Mouse (Mus musculus) kidney, embryonic 14.5 days (tissue): ENCODE measurements around the gene Cabp7. TPM values are rescaled to one million over a fixed set of nuclear protein-coding genes. Genes with fewer than 3 reads are reported as not detected.
"Not testable (repeated sequence)": the region's sequence is repeated elsewhere in the genome, so short reads cannot be mapped to it uniquely, and the experiment has no call there.

ENCODE experiments used
- ATAC-seq: fragments of 200-750 bp; cut with Nextera tagmentation; 2 replicates; pipeline ENCODE4 v1.8.0; 2017; ENCODE audit warnings: moderate number of reproducible peaks, mild to moderate bottlenecking, moderate TSS enrichment, moderate library complexity; ENCODE audit not compliant: low FRiP score, low TSS enrichment
- H3K27ac ChIP-seq: fragments of 300-500 bp; sonication (generic); 2 replicates; pipeline ENCODE4 v1.5.1; 2014; ENCODE audit warnings: low read depth, mild to moderate bottlenecking, low read length, moderate library complexity, mixed read lengths
- H3K27me3 ChIP-seq: fragments of 300-500 bp; sonication (generic); 2 replicates; pipeline ENCODE4 v1.6.1; 2014; ENCODE audit warnings: mild to moderate bottlenecking, low read length; ENCODE audit not compliant: control insufficient read depth, insufficient read depth
- H3K36me3 ChIP-seq: fragments of 300-500 bp; sonication (generic); 2 replicates; pipeline ENCODE4 v1.6.1; 2014; ENCODE audit warnings: low read length, mixed read lengths; ENCODE audit not compliant: control insufficient read depth, insufficient read depth
- H3K4me1 ChIP-seq: fragments of 300-500 bp; sonication (generic); 2 replicates; pipeline ENCODE4 v1.6.1; 2014; ENCODE audit warnings: low read length, mixed read lengths; ENCODE audit not compliant: control insufficient read depth, insufficient read depth
- H3K4me2 ChIP-seq: fragments of 300-500 bp; sonication (generic); replicated peaks from 2 replicates; pipeline ENCODE4 v1.6.1; 2014; ENCODE audit warnings: low read depth, mild to moderate bottlenecking, low read length
- H3K4me3 ChIP-seq: fragments of 300-500 bp; sonication (generic); 2 replicates; pipeline ENCODE4 v1.5.1; 2014; ENCODE audit warnings: mild to moderate bottlenecking, low read length
- H3K9ac ChIP-seq: fragments of 300-500 bp; sonication (generic); 2 replicates; pipeline ENCODE4 v1.6.1; 2014; ENCODE audit warnings: low read depth, mild to moderate bottlenecking, low read length, moderate library complexity
- H3K9me3 ChIP-seq: fragments of 300-500 bp; sonication (generic); 2 replicates; pipeline ENCODE4 v1.6.1; 2016; ENCODE audit warnings: low read length; ENCODE audit not compliant: control insufficient read depth
- WGBS: fragments of 180-500 bp; shearing (Covaris S2); extraction: QIAGEN DNeasy Blood & Tissue Kit; methylation state at CpG from one replicate; pipeline ENCODE4 v1.1.7; 2014; 5-methylcytosine and 5-hydroxymethylcytosine counted together
- polyA plus RNA-seq: library from polyadenylated mRNA; unstranded; fragments of >200 nt; fragmentation: Nextera tagmentation; extraction: Ambion mirVana; gene quantifications from 2 replicates; pipeline ENCODE4 v1.2.1, GENCODE M21; 2014

The Cabp7 gene
- polyA plus RNA-seq, 1 experiment from 2014 or later = not detected

DNA sequence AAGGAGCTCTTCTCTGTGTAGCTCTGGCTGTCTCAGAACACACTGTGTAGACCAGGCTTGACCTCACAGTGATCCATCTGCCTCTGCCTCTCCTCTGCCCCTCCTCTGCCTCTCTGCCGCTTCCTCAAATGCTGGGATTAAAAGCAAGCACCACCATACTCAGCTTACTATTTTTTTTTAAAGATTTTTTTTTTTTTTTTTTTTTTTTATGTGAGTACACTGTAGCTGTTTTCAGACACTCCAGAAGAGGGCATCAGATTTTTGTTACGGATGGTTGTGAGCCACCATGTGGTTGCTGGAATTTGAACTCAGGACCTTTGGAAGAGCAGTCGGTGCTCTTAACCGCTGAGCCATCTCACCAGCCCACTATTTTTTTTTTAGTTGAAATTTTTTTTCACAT is 36.4 kb downstream of the Cabp7 start:
- not testable (repeated sequence) for H3K9me3 ChIP-seq, H3K27ac ChIP-seq, H3K4me3 ChIP-seq, H3K36me3 ChIP-seq, H3K27me3 ChIP-seq, H3K4me2 ChIP-seq, ATAC-seq, H3K4me1 ChIP-seq, H3K9ac ChIP-seq
- WGBS = 86% methylated on average over 4 of the region's 4 CpGs

DNA sequence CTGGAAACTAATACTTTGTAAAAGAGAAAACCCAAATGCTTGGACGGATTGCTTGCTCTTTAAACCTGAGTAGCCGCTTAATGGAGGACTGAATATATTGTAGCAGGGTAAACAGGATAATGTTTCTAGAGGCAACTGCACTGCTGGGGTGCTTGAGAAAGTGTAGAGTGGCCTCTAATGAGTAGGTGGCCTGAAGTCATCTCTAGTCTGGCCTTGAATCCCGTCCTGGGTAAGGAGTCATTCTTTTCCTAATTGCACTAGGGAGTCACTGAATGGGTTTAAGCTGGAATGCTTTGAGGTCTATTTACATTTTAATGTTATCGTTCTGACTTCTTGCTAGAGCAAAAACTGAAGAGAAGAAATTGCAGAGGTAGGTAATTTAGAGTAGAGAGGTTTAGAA is 41.4 kb downstream of the Cabp7 start:
- 7% methylated on average over 4 of the region's 4 CpGs for WGBS

DNA sequence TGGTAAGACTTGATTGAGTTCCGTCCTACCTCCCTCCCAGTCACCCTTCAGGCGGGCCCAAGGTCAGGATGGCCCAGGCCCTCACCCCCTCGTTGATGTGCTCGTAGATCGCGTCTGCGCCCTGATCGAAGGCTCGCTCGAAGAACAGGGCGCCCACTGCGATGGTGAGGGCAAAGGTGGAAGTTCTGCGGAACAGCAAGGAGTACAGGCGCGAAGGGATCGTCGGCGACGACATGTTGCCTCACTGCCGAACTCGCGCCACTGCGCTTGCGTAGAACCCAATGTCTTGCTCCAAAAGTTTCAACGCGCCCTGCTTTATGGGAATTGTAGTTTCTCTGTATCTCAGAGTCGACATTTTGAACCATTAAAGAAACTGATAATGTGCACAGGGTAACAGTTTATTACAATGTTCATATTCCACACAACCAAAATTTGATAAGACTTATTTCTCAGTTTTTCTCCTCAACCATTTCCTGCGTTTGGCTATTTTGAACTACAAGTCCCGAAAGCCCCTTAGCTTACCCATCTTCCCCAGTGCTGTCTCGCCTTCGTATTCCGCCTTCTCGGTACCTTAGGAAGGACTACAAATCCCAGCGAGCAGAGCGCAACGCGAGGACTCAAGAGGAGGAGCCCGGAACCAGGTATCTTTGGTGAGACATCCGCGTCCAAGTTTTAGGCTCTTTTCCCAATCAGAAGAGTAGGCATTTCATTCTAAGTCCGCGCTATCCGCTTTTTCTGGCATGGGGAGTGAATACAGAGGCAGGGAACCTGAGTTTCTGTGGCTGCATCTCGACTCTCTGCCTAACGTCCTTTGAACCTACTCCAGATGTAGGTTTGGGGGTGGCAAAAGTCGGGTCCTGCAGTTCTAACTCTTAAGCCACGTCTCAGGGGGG is 42.3 kb downstream of the Cabp7 start, which contains the start of the genes Uqcr10 and Zmat5:
Uqcr10 (minus strand) TSS at position 271 of the 893 bp plus-strand sequence.
Zmat5 (plus strand) TSS at position 607 of the 893 bp plus-strand sequence.
- peak; percentile 96 for ATAC-seq
- H3K36me3 ChIP-seq = peaks cover 12% of the 10 kb centered on the region
- no peaks in the 10 kb centered on the region for H3K27me3 ChIP-seq
- peak within 1 kb of the TSS; percentile 68 for H3K4me3 ChIP-seq
- H3K4me2 ChIP-seq = peak within 1 kb of the TSS; percentile 66
- H3K9me3 ChIP-seq = no peaks in the 10 kb centered on the region
- peaks cover 5% of the 10 kb centered on the region; the same call in 1 of the 2 replicates for H3K4me1 ChIP-seq
- H3K9ac ChIP-seq = peak within 1 kb of the TSS; percentile 67
- under 1% methylated on average over 47 of the region's 47 CpGs for WGBS
- H3K27ac ChIP-seq = peak within 1 kb of the TSS; percentile 33; the same call in 1 of the 2 replicates

More for the DNA sequence above, 41.4 kb downstream of the Cabp7 start:
- peak overlapping the region; percentile 66 for H3K9ac ChIP-seq
- no peaks in the 10 kb centered on the region for H3K9me3 ChIP-seq
- peaks cover 5% of the 10 kb centered on the region; the same call in 1 of the 2 replicates for H3K4me1 ChIP-seq
- H3K27ac ChIP-seq = no peak overlapping the region
- no peak for ATAC-seq
- peaks cover 12% of the 10 kb centered on the region for H3K36me3 ChIP-seq
- H3K4me2 ChIP-seq = peak overlapping the region; percentile 65
- H3K27me3 ChIP-seq = no peaks in the 10 kb centered on the region
- peak overlapping the region; percentile 68 for H3K4me3 ChIP-seq

DNA sequence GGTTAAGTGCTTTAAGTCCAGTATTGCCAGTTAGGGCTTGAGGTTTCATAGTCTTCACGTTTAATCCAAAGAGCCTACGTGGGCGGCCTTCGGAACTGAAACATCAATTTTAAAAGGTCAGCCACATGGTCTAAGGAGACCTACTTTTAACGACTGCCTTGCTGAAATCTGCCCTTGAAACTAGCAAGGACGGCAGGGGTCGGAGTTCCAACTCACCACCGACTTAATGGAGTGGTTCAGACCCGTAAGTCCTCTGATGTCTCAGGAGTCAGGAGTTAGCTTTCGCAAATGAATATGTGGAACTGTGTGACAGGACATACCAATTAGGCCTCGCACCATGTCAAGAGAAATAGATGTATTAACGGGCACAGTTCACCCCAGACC is 42.9 kb downstream of the Cabp7 start:
- no peaks in the 10 kb centered on the region for H3K27me3 ChIP-seq
- H3K4me2 ChIP-seq = peak overlapping the region; percentile 66
- ATAC-seq = 0 out of 2 replicates have a peak, but pooled peaks have one; percentile 2
- H3K4me3 ChIP-seq = peak overlapping the region; percentile 68
- peak overlapping the region; percentile 33; the same call in 1 of the 2 replicates for H3K27ac ChIP-seq
- WGBS = 4% methylated on average over 12 of the region's 12 CpGs
- H3K9me3 ChIP-seq = no peaks in the 10 kb centered on the region
- peak overlapping the region; percentile 67 for H3K9ac ChIP-seq
- H3K36me3 ChIP-seq = peaks cover 12% of the 10 kb centered on the region
- peaks cover 5% of the 10 kb centered on the region; the same call in 1 of the 2 replicates for H3K4me1 ChIP-seq

DNA sequence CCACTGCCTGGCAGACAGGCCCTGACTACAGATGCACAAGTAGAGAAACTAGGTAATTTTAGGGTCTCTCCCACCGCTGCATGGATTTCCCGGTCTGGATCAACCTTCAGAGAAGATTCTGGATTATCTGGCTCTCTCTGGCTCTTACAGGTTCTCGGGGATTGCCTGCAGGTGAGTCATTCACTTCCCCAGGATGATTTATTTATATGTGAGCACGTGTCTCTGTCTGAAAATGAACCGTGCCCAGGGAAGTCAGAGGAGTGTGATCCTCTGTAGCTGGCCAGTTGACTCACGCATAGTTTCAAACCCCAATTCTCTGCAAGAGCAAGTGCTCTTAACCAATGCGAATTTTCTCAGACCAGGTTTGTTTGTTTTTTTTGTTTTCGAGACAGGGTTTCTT is 45.9 kb downstream of the Cabp7 start:
- no peak overlapping the region for H3K4me2 ChIP-seq
- H3K4me1 ChIP-seq = peaks cover 5% of the 10 kb centered on the region; the same call in 1 of the 2 replicates
- H3K27ac ChIP-seq = no peak overlapping the region
- no peaks in the 10 kb centered on the region for H3K27me3 ChIP-seq
- ATAC-seq = no peak
- WGBS = 83% methylated on average over 8 of the region's 8 CpGs
- H3K9me3 ChIP-seq = no peaks in the 10 kb centered on the region
- no peak overlapping the region for H3K9ac ChIP-seq
- H3K4me3 ChIP-seq = no peak overlapping the region
- peaks cover 12% of the 10 kb centered on the region for H3K36me3 ChIP-seq

DNA sequence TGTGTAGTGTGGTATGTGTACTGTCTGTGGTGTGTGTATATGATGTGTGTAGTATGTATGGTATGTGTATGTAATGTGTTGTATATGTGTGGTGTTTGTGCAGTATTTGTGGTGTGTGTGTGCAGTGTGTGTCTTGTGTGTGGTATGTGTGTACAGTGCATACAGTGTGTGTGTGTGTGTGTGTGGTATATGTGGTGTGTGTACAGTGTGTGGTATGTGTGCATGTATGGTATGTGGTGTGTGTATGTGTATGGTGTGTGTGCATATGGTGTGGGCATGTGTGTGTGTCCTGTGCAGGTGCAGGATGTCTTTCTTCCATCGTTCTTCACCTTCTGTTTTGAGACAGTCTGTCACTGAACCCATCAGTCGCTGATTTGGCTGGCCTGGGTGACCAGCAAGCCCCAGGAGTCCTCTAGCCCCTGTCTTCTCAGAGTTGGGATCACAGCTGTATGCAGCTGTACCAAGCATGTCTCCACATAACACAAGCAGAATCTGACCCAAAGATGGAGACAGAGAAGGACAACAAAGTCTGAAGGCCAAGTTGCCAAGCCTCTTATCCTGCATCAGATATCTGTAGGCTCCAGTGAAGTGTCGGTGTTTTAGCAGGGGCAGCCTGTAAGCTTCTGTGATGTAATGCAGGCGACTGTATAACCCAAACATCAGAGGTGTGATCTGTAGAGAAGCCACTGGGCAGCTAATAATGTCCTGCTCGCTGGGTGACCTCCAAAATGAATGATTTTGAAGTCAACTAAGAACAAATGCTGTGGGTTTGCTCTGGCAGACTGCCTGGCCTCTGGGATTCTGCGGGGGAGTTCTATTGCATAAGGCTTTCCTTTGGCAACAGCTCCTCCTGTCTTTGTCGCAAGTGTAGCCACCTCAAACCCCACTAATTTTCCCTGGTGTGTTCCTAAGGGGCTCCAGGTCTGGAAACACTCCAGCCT is 49.3 kb downstream of the Cabp7 start:
- ATAC-seq = no peak
- no peaks in the 10 kb centered on the region for H3K4me1 ChIP-seq
- 39% methylated on average over 7 of the region's 7 CpGs for WGBS

DNA sequence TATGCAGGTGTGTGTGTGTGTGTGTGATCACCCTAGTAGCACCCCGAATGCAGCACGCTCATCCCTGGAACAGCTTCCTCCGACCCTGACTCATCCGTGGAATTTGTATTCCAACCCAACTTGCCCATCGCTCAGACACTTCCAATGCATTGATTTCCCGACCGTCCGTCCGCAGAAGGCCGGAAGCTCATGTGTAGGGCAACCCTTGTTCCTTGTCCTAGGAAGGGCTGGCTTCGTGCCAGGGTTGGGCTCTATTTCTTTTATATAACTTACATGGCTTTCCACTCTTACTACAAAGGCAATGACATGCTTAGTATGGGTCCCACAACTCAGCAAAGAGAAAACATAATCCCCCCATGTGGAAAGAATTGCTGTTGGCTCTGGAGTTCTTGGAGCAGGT is 54.4 kb downstream of the Cabp7 start:
- H3K9ac ChIP-seq = no peak overlapping the region
- H3K4me3 ChIP-seq = no peak overlapping the region
- H3K36me3 ChIP-seq = no peaks in the 10 kb centered on the region
- no peak for ATAC-seq
- no peak overlapping the region for H3K27ac ChIP-seq
- H3K4me2 ChIP-seq = no peak overlapping the region
- no peaks in the 10 kb centered on the region for H3K4me1 ChIP-seq
- 93% methylated on average over 11 of the region's 11 CpGs for WGBS
- H3K27me3 ChIP-seq = no peaks in the 10 kb centered on the region
- H3K9me3 ChIP-seq = peaks cover 3% of the 10 kb centered on the region; the same call in 1 of the 2 replicates

More for the DNA sequence above, 49.3 kb downstream of the Cabp7 start:
- Histone ChIP-seq H3K27ac (no peak overlapping the region), H3K36me3 (peaks cover 12% of the 10 kb centered on the region), H3K27me3 (no peaks in the 10 kb centered on the region), H3K4me3 (no peak overlapping the region), H3K9ac (no peak overlapping the region), H3K4me2 (no peak overlapping the region), H3K9me3 (peaks cover 3% of the 10 kb centered on the region; the same call in 1 of the 2 replicates)

DNA sequence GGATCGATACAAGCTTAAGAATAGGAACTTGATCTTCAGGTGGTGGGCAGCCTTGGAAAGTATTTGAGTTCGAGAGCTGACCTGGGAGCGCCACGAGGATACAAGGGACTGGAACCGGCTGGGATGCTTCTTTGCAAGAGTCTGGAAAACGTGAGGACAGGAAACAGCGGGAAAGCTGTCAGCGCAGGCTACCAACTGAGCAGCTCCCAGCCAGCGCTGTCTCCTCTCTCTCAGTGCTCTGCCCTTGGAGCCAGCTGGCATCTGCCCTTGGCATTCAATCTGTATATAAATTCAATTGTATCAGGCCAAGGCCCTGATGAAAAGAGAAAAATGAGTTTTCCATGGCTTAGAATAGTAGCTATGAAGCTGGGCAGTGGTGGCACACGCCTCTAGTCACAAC is 55.4 kb downstream of the Cabp7 start:
- Histone ChIP-seq H3K4me2 (no peak overlapping the region), H3K9ac (no peak overlapping the region), H3K9me3 (peaks cover 3% of the 10 kb centered on the region; the same call in 1 of the 2 replicates), H3K27me3 (no peaks in the 10 kb centered on the region), H3K4me1 (no peaks in the 10 kb centered on the region), H3K36me3 (no peaks in the 10 kb centered on the region), H3K27ac (no peak overlapping the region), H3K4me3 (no peak overlapping the region)
- ATAC-seq = no peak
- WGBS = 70% methylated on average over 10 of the region's 10 CpGs
